Mouse (Mus musculus) adipose tissue, adult 10 weeks (tissue): ENCODE data around the gene Zfp39. TPM values are rescaled to one million over a fixed set of nuclear protein-coding genes. Genes with fewer than 3 reads are reported as not detected.

Source experiments
- polyA plus RNA-seq: library from polyadenylated mRNA; stranded (reverse); fragments of 350-450 nt; fragmentation: Illumina TruSeq; extraction: RNeasy Lipid Tissue Mini Kit (QIAGEN cat#74804); gene quantifications from one replicate; pipeline ENCODE4 v1.2.3, GENCODE M21; 2014; ENCODE audit warnings: low read depth, low replicate concordance

The Zfp39 gene
- polyA plus RNA-seq = 6.2 TPM

DNA sequence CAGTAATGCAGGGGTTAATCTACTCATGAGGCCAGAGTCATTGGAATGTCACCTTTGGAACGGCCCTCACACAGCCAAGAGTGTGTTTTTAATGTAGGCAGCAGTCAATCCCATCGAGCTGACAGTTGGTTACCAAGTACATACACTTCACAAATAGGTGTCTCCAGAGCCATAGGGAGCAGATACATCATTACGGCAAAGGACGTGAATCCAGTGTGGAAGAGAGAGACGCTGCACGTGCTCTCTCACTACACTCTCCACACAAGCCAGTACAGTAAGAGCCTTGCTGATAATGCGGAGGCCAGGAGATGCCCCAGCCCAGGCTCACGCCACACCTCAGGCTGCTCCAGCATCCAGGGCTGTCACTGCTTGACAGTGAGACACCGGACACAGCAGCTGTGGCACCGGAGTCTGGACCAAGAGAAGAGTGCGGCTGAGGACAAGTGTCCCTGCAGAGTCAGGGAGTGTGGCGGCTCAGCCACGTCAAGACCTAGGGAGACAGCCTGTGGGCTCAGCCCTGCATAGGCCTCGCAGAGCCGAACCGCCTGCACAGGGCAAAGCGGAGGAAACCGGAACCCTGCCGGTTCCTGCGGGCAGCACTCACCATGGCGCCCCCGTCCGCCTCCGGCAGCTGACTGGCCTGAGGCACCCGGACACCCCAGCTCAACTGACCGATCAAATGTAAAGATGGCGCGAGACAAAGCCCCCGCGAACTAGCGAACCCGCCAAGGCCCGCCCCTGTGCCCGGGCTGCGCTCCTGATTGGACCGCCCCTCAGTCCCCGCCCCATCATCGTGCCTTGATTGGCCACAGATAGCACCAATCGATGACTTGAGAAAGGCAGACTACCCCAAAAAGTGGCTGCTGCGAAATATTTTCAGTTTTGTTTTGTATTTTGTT is at the start of gene Zfp39:
Gene Zfp39 (minus strand): TSS at position 715 of the 899 bp plus-strand sequence.

DNA sequence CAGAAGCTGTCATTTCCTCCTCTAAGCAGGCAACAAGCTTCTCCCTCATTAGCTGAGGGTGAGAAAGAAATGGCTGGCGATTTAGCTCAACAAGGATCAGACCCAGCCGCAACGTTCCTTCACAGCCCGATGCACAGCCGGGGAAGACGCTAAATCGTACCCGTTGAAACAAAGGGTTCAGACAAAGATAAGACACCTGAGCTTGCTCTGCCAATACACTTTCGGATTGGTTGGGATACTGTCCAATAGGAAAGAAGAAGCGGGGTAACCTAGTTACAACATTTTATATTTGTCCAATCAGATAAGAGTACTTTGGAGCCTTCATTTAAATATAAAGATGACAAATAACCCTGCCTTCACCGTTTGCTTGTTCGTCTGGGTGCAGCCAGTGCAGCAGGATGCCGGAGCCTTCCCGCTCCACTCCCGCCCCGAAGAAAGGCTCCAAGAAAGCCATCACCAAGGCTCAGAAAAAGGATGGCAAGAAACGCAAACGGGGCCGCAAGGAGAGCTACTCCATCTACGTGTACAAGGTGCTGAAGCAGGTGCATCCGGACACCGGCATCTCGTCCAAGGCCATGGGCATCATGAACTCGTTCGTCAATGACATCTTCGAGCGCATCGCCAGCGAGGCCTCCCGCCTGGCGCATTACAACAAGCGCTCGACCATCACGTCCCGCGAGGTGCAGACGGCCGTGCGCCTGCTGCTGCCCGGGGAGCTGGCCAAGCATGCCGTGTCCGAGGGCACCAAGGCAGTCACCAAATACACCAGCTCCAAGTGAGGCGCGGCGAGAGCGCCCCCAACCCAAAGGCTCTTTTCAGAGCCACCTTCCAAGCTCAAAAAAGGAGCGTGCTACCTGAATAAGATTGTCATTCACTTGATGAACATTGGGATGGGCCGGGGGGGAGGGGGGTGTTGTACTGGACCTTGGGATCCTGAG is 44.8 kb upstream of the Zfp39 start, which contains the start of gene Hist3h2ba:
Gene Hist3h2ba (plus strand): TSS at position 379 of the 938 bp plus-strand sequence.

DNA sequence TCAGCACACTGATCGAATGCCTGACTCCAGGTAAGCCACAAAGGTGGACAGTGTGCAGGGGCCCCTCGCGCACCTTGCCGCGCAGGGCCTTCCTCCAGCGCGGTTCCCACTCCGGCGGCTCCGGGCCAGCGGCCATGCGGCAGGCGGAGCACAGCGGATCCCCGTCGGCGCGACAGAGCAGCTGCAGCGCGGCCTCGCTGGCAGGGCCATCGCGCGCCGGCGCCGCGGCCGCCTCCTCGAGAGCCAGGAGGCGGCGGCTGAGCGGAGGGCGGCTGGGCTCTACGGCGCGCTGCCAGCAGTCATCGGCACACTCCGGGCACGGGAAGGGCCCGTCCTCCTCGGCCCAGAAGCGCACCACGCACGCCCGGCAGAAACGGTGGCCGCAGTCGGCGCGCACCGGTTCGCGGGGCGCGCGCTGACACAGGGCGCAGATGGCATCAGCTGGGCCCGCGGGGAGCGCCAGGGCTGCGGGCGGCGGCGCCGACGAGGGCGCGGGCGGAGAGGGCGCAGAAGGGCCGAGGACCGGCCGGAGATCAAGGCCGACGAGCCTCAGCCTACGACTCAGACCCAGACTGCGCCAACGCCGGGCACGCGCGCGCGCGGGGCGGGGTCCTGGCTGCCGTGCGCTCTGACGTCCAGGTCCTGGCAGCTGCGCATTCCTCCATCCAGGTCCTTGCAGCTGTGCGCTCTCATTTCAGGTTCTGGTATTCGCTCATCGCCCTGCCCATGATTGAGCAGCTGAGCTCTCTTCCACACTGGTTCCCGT is 34.5 kb upstream of the Zfp39 start, which contains the start of gene Rnf187:
Gene Rnf187 (minus strand): TSS at position 595 of the 766 bp plus-strand sequence.

DNA sequence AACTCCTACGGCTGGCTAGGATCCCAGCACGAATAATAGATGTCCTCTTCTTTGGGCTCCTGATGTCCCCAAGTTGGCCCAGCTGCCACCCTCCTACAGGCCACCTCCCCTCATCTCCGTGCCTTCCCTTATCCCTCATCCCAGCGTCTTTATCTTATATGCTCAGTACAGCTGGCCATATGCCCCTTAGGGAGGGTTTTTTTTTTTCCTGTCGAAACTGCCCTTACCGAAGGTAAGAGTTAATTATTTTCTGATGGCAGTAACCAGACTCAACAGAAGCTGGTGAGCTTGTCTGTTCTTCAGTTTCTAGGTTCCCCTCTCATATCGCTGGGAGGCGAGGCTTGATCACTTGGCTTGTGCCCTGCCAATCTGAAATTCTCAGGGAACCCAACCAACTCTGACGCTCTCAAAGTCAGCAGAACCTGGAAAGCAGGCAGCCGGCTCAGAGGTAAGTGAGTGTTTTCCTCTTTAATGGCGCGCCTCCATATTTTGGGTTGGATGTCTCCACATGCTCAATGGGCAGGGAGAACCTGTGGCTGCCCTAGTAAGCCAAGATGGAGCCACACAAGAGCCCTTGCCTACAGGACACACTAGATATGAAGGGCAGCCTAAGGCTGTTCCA is 13.8 kb upstream of the Zfp39 start, which contains the start of gene Btnl10:
Gene Btnl10 (plus strand): TSS at position 164 of the 622 bp plus-strand sequence.

DNA sequence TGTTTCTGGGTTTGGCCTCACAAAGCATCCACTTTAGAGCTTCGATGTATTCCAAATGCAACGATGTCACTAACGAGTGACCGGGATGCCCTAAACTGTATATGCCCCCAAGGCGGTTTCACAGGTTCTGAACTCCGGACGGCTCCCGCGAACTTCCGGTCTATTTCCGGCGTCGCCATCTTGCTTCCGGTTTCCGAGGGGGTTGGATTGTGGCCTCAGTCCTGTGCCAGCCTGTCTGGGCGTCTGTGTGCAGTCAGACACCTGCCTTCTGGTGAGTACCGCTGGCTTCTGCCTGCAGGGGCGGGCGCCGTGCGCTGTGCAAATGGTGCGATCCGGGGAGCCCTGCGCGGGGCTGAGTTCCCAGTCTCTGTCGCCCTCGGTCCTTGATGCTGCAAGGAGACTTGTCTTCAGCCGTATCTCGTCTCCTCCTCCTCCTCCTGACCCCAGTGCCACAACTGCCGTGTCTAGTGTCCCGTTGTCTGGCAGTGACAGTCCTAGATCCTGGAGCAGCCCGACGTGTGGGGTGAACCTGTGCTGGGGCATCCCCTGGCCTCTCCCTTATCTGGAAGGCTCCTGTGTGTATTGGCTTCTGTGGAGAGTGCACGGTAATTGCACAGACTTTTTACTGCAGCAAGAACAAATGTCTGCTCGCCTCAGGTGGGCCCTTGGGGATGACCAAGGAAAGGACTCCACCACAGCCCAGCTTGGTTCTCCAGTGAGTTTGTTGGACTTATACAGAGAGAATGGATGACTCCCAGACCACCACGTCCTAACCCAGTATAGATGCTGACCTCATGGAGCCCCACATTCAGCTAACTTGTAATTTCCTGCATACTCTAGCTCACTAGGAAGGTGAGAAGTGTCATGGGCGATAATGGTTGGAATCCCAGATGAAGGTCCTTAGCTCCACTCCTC is 36.7 kb downstream of the Zfp39 start, which contains the start of gene 2810021J22Rik:
Gene 2810021J22Rik (plus strand): TSS at position 178 of the 915 bp plus-strand sequence.

DNA sequence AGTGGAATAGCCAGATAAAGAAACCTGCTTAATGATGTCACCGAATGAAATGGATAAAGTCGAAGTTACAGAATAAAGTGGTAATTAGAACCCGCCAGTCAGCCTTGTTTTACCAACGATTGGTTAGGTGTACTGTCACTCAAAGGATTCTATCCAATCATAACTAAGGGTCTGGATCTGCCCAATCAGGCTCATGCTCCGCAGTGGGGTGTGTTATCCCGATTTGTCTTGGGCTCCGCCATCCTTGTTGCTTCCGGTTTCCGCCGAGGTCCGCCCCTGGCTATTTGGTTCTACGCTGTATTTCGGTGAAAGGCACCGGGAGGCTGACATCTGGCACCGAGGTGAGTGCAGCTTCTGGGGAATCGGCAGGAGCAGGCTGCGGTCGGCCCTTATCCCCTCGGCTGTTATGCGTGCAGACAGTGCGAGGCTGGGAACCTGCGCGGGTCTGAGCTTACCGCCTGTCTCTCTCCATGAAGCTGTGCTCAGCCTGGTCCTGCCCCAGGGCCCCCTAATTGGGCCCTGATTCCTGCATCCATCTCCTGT is 57.0 kb downstream of the Zfp39 start, which contains the start of gene Gm12258:
Gene Gm12258 (plus strand): TSS at position 240 of the 543 bp plus-strand sequence.

DNA sequence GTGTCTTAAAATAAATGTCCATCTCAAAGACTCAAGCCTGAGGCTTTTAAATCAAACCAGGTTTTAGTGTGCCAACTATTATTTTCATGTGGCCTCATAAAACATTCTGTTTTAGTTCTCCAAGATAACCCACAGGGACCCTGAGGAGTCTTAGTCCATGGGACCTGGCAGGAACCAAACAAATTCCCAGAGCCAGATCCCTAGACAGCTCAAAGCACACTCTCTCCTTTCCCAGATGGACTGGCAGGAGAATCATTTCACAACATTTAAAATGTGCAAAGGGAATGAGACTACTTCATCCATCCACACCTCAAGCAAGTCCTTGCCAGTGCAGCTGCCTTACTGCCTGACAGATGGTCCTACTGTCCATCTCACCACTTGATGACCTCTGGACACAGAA is 65.1 kb downstream of the Zfp39 start, which contains the start of gene Olfr311:
Gene Olfr311 (plus strand): TSS at position 301 of the 400 bp plus-strand sequence.

Other genes starting within 250 kb of the Zfp39 start
- gene Olfr322, start 245.4 kb downstream of the Zfp39 start, polyA plus RNA-seq = not detected
- gene Olfr320, start 223.1 kb downstream of the Zfp39 start, polyA plus RNA-seq = not detected
- gene Olfr319, start 205.1 kb downstream of the Zfp39 start, polyA plus RNA-seq = not detected
- gene Olfr318, start 180.2 kb downstream of the Zfp39 start, polyA plus RNA-seq = not detected
- gene Olfr317, start 165.0 kb downstream of the Zfp39 start, polyA plus RNA-seq = not detected
- gene Olfr316, start 151.5 kb downstream of the Zfp39 start, polyA plus RNA-seq = not detected
- gene Olfr315, start 131.0 kb downstream of the Zfp39 start, polyA plus RNA-seq = not detected
- gene Olfr314, start 121.3 kb downstream of the Zfp39 start, polyA plus RNA-seq = not detected
- gene Fam183b, start 102.3 kb downstream of the Zfp39 start, polyA plus RNA-seq = 14.7 TPM
- gene Olfr313, start 89.2 kb downstream of the Zfp39 start, polyA plus RNA-seq = not detected
- gene Olfr312, start 75.0 kb downstream of the Zfp39 start, polyA plus RNA-seq = not detected
- gene Olfr311, start 65.0 kb downstream of the Zfp39 start, polyA plus RNA-seq = not detected
- gene Gm12258, start 57.1 kb downstream of the Zfp39 start, polyA plus RNA-seq = 8.7 TPM
- 8.6 TPM for gene 2810021J22Rik, start 37.0 kb downstream of the Zfp39 start, polyA plus RNA-seq
- 0.21 TPM for gene Btnl10, start 13.7 kb upstream of the Zfp39 start, polyA plus RNA-seq
- 80.5 TPM for gene Rnf187, start 34.7 kb upstream of the Zfp39 start, polyA plus RNA-seq
- 1.9 TPM for gene Hist3h2ba, start 44.7 kb upstream of the Zfp39 start, polyA plus RNA-seq
- 13.9 TPM for gene Hist3h2a, start 50.5 kb upstream of the Zfp39 start, polyA plus RNA-seq
- gene Trim17, start 50.5 kb upstream of the Zfp39 start, polyA plus RNA-seq = 2.5 TPM
- gene Trim11, start 73.9 kb upstream of the Zfp39 start, polyA plus RNA-seq = 24.7 TPM
- gene Obscn, start 232.2 kb upstream of the Zfp39 start, polyA plus RNA-seq = 0.27 TPM